Mouse (Mus musculus): ENCODE measurements around the gene Basp1.

- no peak for TF ChIP-seq CTCF (IDR thresholded peaks at IDR 0.05; ENCODE audit: low read depth, low read length)
- no peak for TF ChIP-seq POLR2A (IDR thresholded peaks at IDR 0.05; ENCODE audit: insufficient read depth, low read length)
Observed at GRCm38 (mm10) chr15:25376914-25377313, 36.6 kb downstream of the Basp1 start.
